Mouse (Mus musculus) MEL (cell line): ENCODE data around the gene Etd. TPM values are rescaled to one million over a fixed set of nuclear protein-coding genes. Genes with fewer than 3 reads are reported as not detected.
A peak's percentile ranks its signal among the peaks of the same experiment; 100 is the strongest.

Experiments used
- DNase-seq: peaks from one replicate; pipeline ENCODE4 v3.0.0; 2011; ENCODE audit warnings: low read depth, low spot score
- H3K27ac ChIP-seq: 2 replicates; pipeline ENCODE4 v1.5.1; 2012; ENCODE audit warnings: low read depth, mild to moderate bottlenecking, control low read depth, low read length, moderate library complexity; ENCODE audit not compliant: control insufficient read depth
- H3K27me3 ChIP-seq, 2 experiments: fragments of 150-350 bp in 1 of 2; sonication (generic) in 1 of 2; 2 replicates each; pipeline ENCODE4 v1.6.1; 2012; ENCODE audit warnings: low read length in 2 of 2, mild to moderate bottlenecking in 2 of 2, improper control_type of control experiment in 1 of 2, moderate library complexity in 1 of 2; ENCODE audit not compliant: insufficient read depth in 2 of 2, control insufficient read depth in 1 of 2
- H3K36me3 ChIP-seq, 2 experiments: 2 replicates each; pipeline ENCODE4 v1.6.1; 2012 to 2014; ENCODE audit warnings: low read length in 2 of 2, improper control_type of control experiment in 1 of 2, inconsistent platforms in 1 of 2, mild to moderate bottlenecking in 1 of 2; ENCODE audit not compliant: insufficient read depth in 2 of 2, control insufficient read depth in 1 of 2
- H3K4me1 ChIP-seq, 2 experiments: fragments of 150-350 bp in 1 of 2; sonication (generic) in 1 of 2; 2 replicates each; pipeline ENCODE4 v1.6.1; 2012; ENCODE audit warnings: low read length in 2 of 2, improper control_type of control experiment in 1 of 2, mild to moderate bottlenecking in 1 of 2; ENCODE audit not compliant: insufficient read depth in 2 of 2, control insufficient read depth in 1 of 2
- H3K4me3 ChIP-seq, 2 experiments: fragments of 150-350 bp in 1 of 2; sonication (generic) in 1 of 2; 2 replicates each; pipeline ENCODE4 v1.5.1; 2012; ENCODE audit warnings: low read depth in 2 of 2, low read length in 2 of 2, mild to moderate bottlenecking in 2 of 2, moderate library complexity in 2 of 2, control low read depth in 1 of 2, improper control_type of control experiment in 1 of 2; ENCODE audit not compliant: control insufficient read depth in 1 of 2, insufficient read depth in 1 of 2
- H3K79me2 ChIP-seq: 2 replicates; pipeline ENCODE4 v1.6.1; 2012; ENCODE audit warnings: mild to moderate bottlenecking, low read length, moderate library complexity; ENCODE audit not compliant: control insufficient read depth, poor library complexity, insufficient read depth
- H3K9ac ChIP-seq: 2 replicates; pipeline ENCODE4 v1.6.1; 2012; ENCODE audit warnings: low read depth, mild to moderate bottlenecking, control low read depth, low read length, moderate library complexity; ENCODE audit not compliant: control insufficient read depth, poor library complexity, severe bottlenecking
- H3K9me3 ChIP-seq: fragments of 150-350 bp; sonication (generic); replicated peaks from 2 replicates; pipeline ENCODE4 v1.6.1; 2012; ENCODE audit warnings: mild to moderate bottlenecking, low read length, improper control_type of control experiment, moderate library complexity; ENCODE audit not compliant: insufficient read depth
- CTCF ChIP-seq, 3 experiments: IDR thresholded peaks in 2 of 3; conservative IDR thresholded peaks in 1 of 3; 2 replicates each; pipeline ENCODE4 v1.5.1; 2011 to 2012; ENCODE audit warnings: low read length in 3 of 3, low read depth in 2 of 3, mild to moderate bottlenecking in 2 of 3, improper control_type of control experiment in 1 of 3, inconsistent platforms in 1 of 3, mixed read lengths in 1 of 3, moderate library complexity in 1 of 3; ENCODE audit not compliant: control insufficient read depth in 1 of 3, insufficient read depth in 1 of 3, poor library complexity in 1 of 3, severe bottlenecking in 1 of 3
- E2F4 ChIP-seq: IDR thresholded peaks from 2 replicates; pipeline ENCODE4 v1.6.1; 2011; ENCODE audit warnings: low read depth, low read length, improper control_type of control experiment, borderline replicate concordance
- EP300 ChIP-seq, 2 experiments: IDR thresholded peaks; 2 replicates each; pipeline ENCODE4 v1.6.1; 2011; ENCODE audit warnings: improper control_type of control experiment in 2 of 2, low read length in 2 of 2, low read depth in 1 of 2, mild to moderate bottlenecking in 1 of 2
- ETS1 ChIP-seq: IDR thresholded peaks from 2 replicates; pipeline ENCODE4 v1.6.1; 2012; ENCODE audit warnings: low read depth, mild to moderate bottlenecking, inconsistent platforms, low read length, improper control_type of control experiment, moderate library complexity
- GATA1 ChIP-seq: IDR thresholded peaks from 2 replicates; pipeline ENCODE4 v1.6.1; 2011; ENCODE audit warnings: low read depth, low read length, improper control_type of control experiment
- HCFC1 ChIP-seq: IDR thresholded peaks from 2 replicates; pipeline ENCODE4 v1.6.1; 2012; ENCODE audit warnings: low read depth, mild to moderate bottlenecking, inconsistent platforms, low read length, improper control_type of control experiment, moderate library complexity
- KAT2A ChIP-seq: conservative IDR thresholded peaks from 2 replicates; pipeline ENCODE4 v1.6.1; 2012; ENCODE audit warnings: low read depth, low read length, improper control_type of control experiment, inconsistent platforms
- MAFK ChIP-seq: IDR thresholded peaks from 2 replicates; pipeline ENCODE4 v1.6.1; 2011; ENCODE audit warnings: low read depth, mild to moderate bottlenecking, low read length, improper control_type of control experiment, borderline replicate concordance
- MXI1 ChIP-seq: IDR thresholded peaks from 2 replicates; pipeline ENCODE4 v1.6.1; 2011; ENCODE audit warnings: mild to moderate bottlenecking, low read depth, low read length, improper control_type of control experiment
- MYC ChIP-seq: IDR thresholded peaks from 2 replicates; pipeline ENCODE4 v1.6.1; 2011; ENCODE audit warnings: low read depth, mild to moderate bottlenecking, low read length, improper control_type of control experiment, moderate library complexity
- NRF1 ChIP-seq: IDR thresholded peaks from 2 replicates; pipeline ENCODE4 v1.6.1; 2014; ENCODE audit warnings: low read depth, mild to moderate bottlenecking, inconsistent platforms, low read length, improper control_type of control experiment, moderate library complexity; ENCODE audit not compliant: poor library complexity, insufficient read depth, severe bottlenecking
- POLR2A ChIP-seq, 2 experiments: IDR thresholded peaks; 2 replicates each; pipeline ENCODE4 v1.6.1; 2011 to 2012; ENCODE audit warnings: low read length in 2 of 2, mild to moderate bottlenecking in 2 of 2, control low read depth in 1 of 2, improper control_type of control experiment in 1 of 2, low read depth in 1 of 2, moderate library complexity in 1 of 2; ENCODE audit not compliant: control insufficient read depth in 1 of 2, insufficient read depth in 1 of 2, poor library complexity in 1 of 2
- POLR2AphosphoS5 ChIP-seq: IDR thresholded peaks from 2 replicates; pipeline ENCODE4 v1.6.1; 2012; ENCODE audit warnings: low read depth, borderline replicate concordance, mild to moderate bottlenecking, inconsistent platforms, low read length, moderate library complexity, mixed read lengths
- RAD21 ChIP-seq: IDR thresholded peaks from 2 replicates; pipeline ENCODE4 v1.6.1; 2011; ENCODE audit warnings: mild to moderate bottlenecking, low read depth, low read length, improper control_type of control experiment
- RCOR1 ChIP-seq: IDR thresholded peaks from 2 replicates; pipeline ENCODE4 v1.6.1; 2012; ENCODE audit warnings: low read depth, mild to moderate bottlenecking, inconsistent platforms, low read length, improper control_type of control experiment
- SIN3A ChIP-seq: IDR thresholded peaks from 2 replicates; pipeline ENCODE4 v1.6.1; 2012; ENCODE audit warnings: low read length, improper control_type of control experiment, inconsistent platforms
- SMC3 ChIP-seq: IDR thresholded peaks from 2 replicates; pipeline ENCODE4 v1.6.1; 2011; ENCODE audit warnings: low read depth, low read length, improper control_type of control experiment
- TAL1 ChIP-seq: IDR thresholded peaks from 2 replicates; pipeline ENCODE4 v1.6.1; 2012; ENCODE audit warnings: mild to moderate bottlenecking, inconsistent platforms, low read length, moderate library complexity, mixed read lengths
- TBP ChIP-seq: IDR thresholded peaks from 2 replicates; pipeline ENCODE4 v1.8.0; 2011; ENCODE audit warnings: low read depth, low read length, improper control_type of control experiment
- UBTF ChIP-seq: IDR thresholded peaks from 2 replicates; pipeline ENCODE4 v1.6.1; 2012; ENCODE audit warnings: low read depth, mild to moderate bottlenecking, inconsistent platforms, low read length, improper control_type of control experiment, moderate library complexity, borderline replicate concordance; ENCODE audit not compliant: insufficient read depth
- USF2 ChIP-seq, 2 experiments: IDR thresholded peaks; 2 replicates each; pipeline ENCODE4 v1.6.1; 2011 to 2012; ENCODE audit warnings: improper control_type of control experiment in 2 of 2, low read length in 2 of 2, borderline replicate concordance in 1 of 2, inconsistent platforms in 1 of 2, low read depth in 1 of 2, mild to moderate bottlenecking in 1 of 2; ENCODE audit not compliant: insufficient read depth in 1 of 2
- ZNF384 ChIP-seq: IDR thresholded peaks from 2 replicates; pipeline ENCODE4 v1.6.1; 2012; ENCODE audit warnings: low read depth, mild to moderate bottlenecking, inconsistent platforms, low read length, improper control_type of control experiment
- polyA plus RNA-seq, 2 experiments: library from polyadenylated mRNA; stranded (reverse) in 1 of 2; unstranded in 1 of 2; fragments of >175 nt in 1 of 2; fragments of >200 nt in 1 of 2; gene quantifications; 2 replicates each; pipeline versions ENCODE4 v1.2.1 to v1.2.4; 2012; ENCODE audit warnings: low replicate concordance in 2 of 2, low read depth in 1 of 2; ENCODE audit not compliant: insufficient read length in 2 of 2, insufficient read depth in 1 of 2, missing spikeins in 1 of 2
- total RNA-seq: library from RNA; depleted of rRNA; stranded (reverse); fragments of 300-350 nt; gene quantifications from 2 replicates; pipeline ENCODE4 v1.2.3, GENCODE M21; 2012; rRNA removed

Etd gene
- not detected in 2 replicates for total RNA-seq
- polyA plus RNA-seq: not detected

- no peak for TF ChIP-seq NRF1
- TF ChIP-seq ETS1: no peak
- TF ChIP-seq RCOR1: no peak
- no peak for TF ChIP-seq MYC
- no peak for TF ChIP-seq GATA1
- TF ChIP-seq POLR2A (IDR thresholded peaks at IDR 0.05; ENCODE audit: control insufficient read depth in 1 of 2, insufficient read depth in 1 of 2, low read depth in 1 of 2, low read length in 2 of 2, poor library complexity in 1 of 2): no peak
- no peak for TF ChIP-seq HCFC1
- TF ChIP-seq TBP: no peak
- TF ChIP-seq MXI1: no peak
- TF ChIP-seq UBTF: no peak
- no peaks in the 10 kb centered on the region for H3K9me3 ChIP-seq
Measured at GRCm38 (mm10) chrX:53434618-53435017, at the start of gene Etd. Gene Etd (plus strand): TSS chrX:53434918.

GRCm38 (mm10) chrX:53386362-53386761 lies 48.4 kb upstream of the Etd start:
- no peak for TF ChIP-seq HCFC1
- no peak for TF ChIP-seq TAL1
- no peak for TF ChIP-seq ZNF384
- TF ChIP-seq EP300 (IDR thresholded peaks at IDR 0.05; ENCODE audit: low read depth in 1 of 2, low read length in 2 of 2): no peak
- TF ChIP-seq POLR2AphosphoS5: no peak
- TF ChIP-seq, all 39 proteins: peak for 0
- Histone ChIP-seq H3K27ac (no peak overlapping the region), H3K9ac (no peak overlapping the region), H3K27me3 (no peaks in the 10 kb centered on the region), H3K4me1 (no peaks in the 10 kb centered on the region), H3K9me3 (no peaks in the 10 kb centered on the region), H3K79me2 (no peaks in the 10 kb centered on the region), H3K4me3 (no peak overlapping the region), H3K36me3 (no peaks in the 10 kb centered on the region)
- DNase-seq: no peak

More at GRCm38 (mm10) chrX:53434618-53435017, at the start of gene Etd:
- Histone ChIP-seq H3K9ac (no peak within 1 kb of the TSS), H3K36me3 (no peaks in the 10 kb centered on the region), H3K79me2 (no peaks in the 10 kb centered on the region), H3K4me1 (no peaks in the 10 kb centered on the region), H3K4me3 (no peak within 1 kb of the TSS), H3K27me3 (no peaks in the 10 kb centered on the region), H3K27ac (no peak within 1 kb of the TSS)
- no peak for DNase-seq

GRCm38 (mm10) chrX:53432888-53433287 lies 1.8 kb upstream of the Etd start:
- no peaks in the 10 kb centered on the region for H3K36me3 ChIP-seq
- DNase-seq: peak; percentile 16
- no peak overlapping the region for H3K9ac ChIP-seq
- TF ChIP-seq CTCF (IDR thresholded peaks at IDR 0.05 in 2 of 3, conservative IDR thresholded peaks at IDR 0.05 in 1 of 3; ENCODE audit: control insufficient read depth in 1 of 3, insufficient read depth in 1 of 3, low read depth in 2 of 3, low read length in 3 of 3, poor library complexity in 1 of 3, severe bottlenecking in 1 of 3) (peak in 1 of 3 experiments; percentile 44; a peak in 2 of 6 replicates), USF2 (IDR thresholded peaks at IDR 0.05; ENCODE audit: borderline replicate concordance in 1 of 2, insufficient read depth in 1 of 2, low read depth in 1 of 2, low read length in 2 of 2) (no peak), SIN3A (no peak), EP300 (IDR thresholded peaks at IDR 0.05; ENCODE audit: low read depth in 1 of 2, low read length in 2 of 2) (no peak), RCOR1 (no peak), E2F4 (no peak), KAT2A (no peak), RAD21 (peak; percentile 33), MAFK (no peak), SMC3 (peak; percentile 43)
- H3K79me2 ChIP-seq: no peaks in the 10 kb centered on the region
- no peak overlapping the region for H3K4me3 ChIP-seq
- H3K4me1 ChIP-seq: no peaks in the 10 kb centered on the region
- no peaks in the 10 kb centered on the region for H3K9me3 ChIP-seq
- H3K27me3 ChIP-seq: no peaks in the 10 kb centered on the region
- H3K27ac ChIP-seq: no peak overlapping the region
